Mouse (Mus musculus) ES-Bruce4 (cell line): ENCODE measurements at regions not wholly inside any gene's neighbourhood (a gene's known extent, or its start where the extent isn't known, plus 50 kb on each side); places are given as distances from the start of the nearest gene placed in this dataset.

ENCODE experiments used
- H3K27ac ChIP-seq: 2 replicates; pipeline ENCODE4 v1.5.1; 2012; ENCODE audit warnings: low read length, inconsistent platforms; ENCODE audit not compliant: insufficient read depth
- H3K27me3 ChIP-seq: 2 replicates; pipeline ENCODE4 v1.6.1; 2012; ENCODE audit warnings: mild to moderate bottlenecking, low read length, inconsistent platforms; ENCODE audit not compliant: control insufficient read depth, poor library complexity, insufficient read depth, severe bottlenecking
- H3K36me3 ChIP-seq: 2 replicates; pipeline ENCODE4 v1.6.1; 2012; ENCODE audit warnings: inconsistent platforms, mild to moderate bottlenecking, low read length, moderate library complexity; ENCODE audit not compliant: control insufficient read depth, poor library complexity, insufficient read depth, severe bottlenecking
- H3K4me1 ChIP-seq: one replicate; pipeline ENCODE4 v1.8.1; 2011; ENCODE audit warnings: low read length; ENCODE audit not compliant: control insufficient read depth, insufficient read depth
- H3K4me3 ChIP-seq: 2 replicates; pipeline ENCODE4 v1.5.1; 2011; ENCODE audit warnings: low read depth, mild to moderate bottlenecking, low read length
- H3K9ac ChIP-seq: 2 replicates; pipeline ENCODE4 v1.6.1; 2012; ENCODE audit warnings: low read depth, mild to moderate bottlenecking, inconsistent platforms; ENCODE audit not compliant: poor library complexity, severe bottlenecking
- H3K9me3 ChIP-seq: replicated peaks from 2 replicates; pipeline ENCODE4 v1.6.1; 2012; ENCODE audit warnings: mild to moderate bottlenecking, low read length, inconsistent platforms; ENCODE audit not compliant: control insufficient read depth, poor library complexity, insufficient read depth, severe bottlenecking
- CTCF ChIP-seq: IDR thresholded peaks from one replicate; pipeline ENCODE4 v1.8.1; 2011; ENCODE audit warnings: low read depth, low read length
- EP300 ChIP-seq: IDR thresholded peaks from 2 replicates; pipeline ENCODE4 v1.6.1; 2011; ENCODE audit warnings: low read depth, low read length; ENCODE audit not compliant: insufficient read depth
- POLR2A ChIP-seq: IDR thresholded peaks from one replicate; pipeline ENCODE4 v1.8.1; 2011; ENCODE audit warnings: low read length; ENCODE audit not compliant: insufficient read depth

DNA sequence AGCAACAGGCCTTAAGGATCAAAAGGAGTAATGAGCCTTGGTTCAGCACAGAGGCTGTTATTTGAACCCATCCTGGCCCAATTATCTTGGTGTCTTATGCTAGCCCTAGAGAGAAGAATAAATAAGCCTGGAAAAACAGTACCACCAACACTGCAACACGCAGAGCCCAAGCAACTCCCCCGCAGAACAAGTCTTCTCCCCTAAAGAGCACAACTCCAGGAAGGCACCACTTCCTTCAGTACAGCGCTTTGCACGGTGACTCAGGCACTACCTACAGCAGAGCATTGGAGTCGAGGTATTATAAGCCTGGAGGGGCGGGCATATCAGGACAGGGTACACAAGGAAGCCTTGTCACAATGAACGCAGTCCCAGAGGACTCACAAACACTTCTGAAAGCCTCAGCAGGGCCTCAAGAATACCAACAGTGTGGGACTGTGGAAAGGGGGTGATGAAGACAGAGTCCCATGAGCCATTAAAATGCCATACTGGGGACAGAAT lies 62.9 kb upstream of the Arhgap5 start:
- Histone ChIP-seq H3K9me3 (no peaks in the 10 kb centered on the region), H3K36me3 (no peaks in the 10 kb centered on the region), H3K4me1 (no peaks in the 10 kb centered on the region), H3K27ac (no peak overlapping the region), H3K27me3 (no peaks in the 10 kb centered on the region), H3K9ac (no peak overlapping the region), H3K4me3 (no peak overlapping the region)
- TF ChIP-seq EP300 (no peak), CTCF (no peak), POLR2A (no peak)

DNA sequence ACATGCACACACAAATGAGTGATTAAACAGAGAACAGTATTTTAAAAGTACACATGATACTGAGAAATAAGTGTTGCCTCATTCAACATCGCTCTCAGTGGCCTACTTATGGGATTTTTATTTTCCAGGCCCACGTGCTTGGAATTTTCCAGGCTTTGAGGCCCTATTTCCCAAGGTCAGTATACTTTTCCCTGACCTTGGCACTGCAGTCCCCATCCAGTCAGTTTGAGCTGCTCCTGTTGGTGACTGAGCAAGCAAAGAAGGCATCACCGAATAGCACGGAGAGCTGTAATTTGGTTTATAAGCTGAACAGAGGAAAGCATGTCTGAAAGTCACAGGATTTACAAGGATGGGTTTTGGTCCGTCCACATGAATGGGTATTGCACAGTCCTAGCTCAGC lies 61.4 kb upstream of the Arhgap5 start:
- Histone ChIP-seq H3K9me3 (no peaks in the 10 kb centered on the region), H3K4me3 (no peak overlapping the region), H3K9ac (no peak overlapping the region), H3K36me3 (no peaks in the 10 kb centered on the region), H3K27ac (no peak overlapping the region), H3K4me1 (no peaks in the 10 kb centered on the region), H3K27me3 (no peaks in the 10 kb centered on the region)
- TF ChIP-seq CTCF: no peak
- no peak for TF ChIP-seq EP300
- no peak for TF ChIP-seq POLR2A

DNA sequence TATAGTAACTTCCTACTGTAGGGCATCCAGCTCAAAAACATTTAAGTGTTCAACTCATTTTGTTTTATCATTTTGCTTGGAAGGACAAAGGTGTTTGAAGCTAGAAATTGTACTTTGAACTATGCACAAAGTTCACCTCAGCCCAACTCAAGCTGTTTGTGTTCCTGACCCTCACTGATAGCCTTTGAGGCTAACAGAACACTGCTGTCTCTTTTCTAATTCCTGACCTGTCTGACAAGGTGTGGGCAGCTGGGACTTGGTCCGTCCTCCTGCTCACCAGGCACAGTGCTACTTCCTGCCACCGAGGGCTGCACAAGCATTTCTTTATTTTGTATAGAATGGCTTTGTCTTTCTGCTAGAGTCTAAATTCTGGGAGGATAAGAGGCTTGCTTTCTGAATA lies 58.0 kb upstream of the Arhgap5 start:
- Histone ChIP-seq H3K36me3 (no peaks in the 10 kb centered on the region), H3K9me3 (no peaks in the 10 kb centered on the region), H3K9ac (no peak overlapping the region), H3K4me1 (no peaks in the 10 kb centered on the region), H3K27me3 (no peaks in the 10 kb centered on the region), H3K4me3 (no peak overlapping the region), H3K27ac (no peak overlapping the region)
- TF ChIP-seq CTCF (no peak), POLR2A (no peak), EP300 (no peak)

DNA sequence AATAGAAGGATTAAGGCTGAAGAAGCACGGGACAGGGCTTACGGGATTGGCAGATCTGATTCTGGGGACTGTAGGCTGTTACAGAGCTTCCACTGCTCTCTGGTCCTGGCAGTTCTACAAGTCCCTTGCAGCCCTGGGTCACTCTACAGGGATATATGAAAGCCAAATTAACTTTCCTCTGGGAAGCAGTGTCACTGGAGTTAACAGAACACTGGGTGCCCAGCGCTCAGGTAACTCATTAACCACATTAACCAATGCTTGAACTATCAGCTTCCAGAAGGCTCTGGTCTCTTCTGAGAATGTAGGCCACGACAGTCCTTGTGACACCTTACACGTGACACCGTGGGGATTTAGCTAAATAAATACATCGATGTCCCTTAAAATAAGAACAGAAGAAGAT lies 57.3 kb upstream of the Arhgap5 start:
- Histone ChIP-seq H3K9me3 (no peaks in the 10 kb centered on the region), H3K27ac (no peak overlapping the region), H3K36me3 (no peaks in the 10 kb centered on the region), H3K9ac (no peak overlapping the region), H3K27me3 (no peaks in the 10 kb centered on the region), H3K4me3 (no peak overlapping the region), H3K4me1 (no peaks in the 10 kb centered on the region)
- TF ChIP-seq CTCF: no peak
- no peak for TF ChIP-seq POLR2A
- no peak for TF ChIP-seq EP300

DNA sequence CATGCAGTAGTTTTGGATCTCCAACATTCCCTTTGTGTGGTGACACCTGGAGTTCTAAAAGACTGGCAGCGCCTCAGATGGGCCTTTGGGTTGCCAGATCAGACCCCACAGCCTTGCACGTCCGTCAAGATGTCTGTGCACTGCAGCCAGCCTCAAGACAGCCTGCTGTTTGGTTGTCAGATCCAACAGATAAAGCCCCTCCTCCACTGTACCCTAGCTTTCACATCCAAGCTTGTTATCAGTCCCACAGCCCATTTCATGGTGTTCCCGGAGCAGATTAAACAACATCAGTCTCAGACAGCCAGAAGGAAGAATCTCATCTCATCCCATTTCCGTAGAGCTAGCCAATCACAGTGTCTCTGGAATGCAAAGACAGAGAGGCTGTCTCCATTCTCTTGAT lies 56.3 kb upstream of the Arhgap5 start:
- Histone ChIP-seq H3K36me3 (no peaks in the 10 kb centered on the region), H3K9ac (no peak overlapping the region), H3K27me3 (no peaks in the 10 kb centered on the region), H3K27ac (no peak overlapping the region), H3K4me3 (no peak overlapping the region), H3K4me1 (no peaks in the 10 kb centered on the region), H3K9me3 (no peaks in the 10 kb centered on the region)
- TF ChIP-seq POLR2A: no peak
- no peak for TF ChIP-seq CTCF
- TF ChIP-seq EP300: no peak

DNA sequence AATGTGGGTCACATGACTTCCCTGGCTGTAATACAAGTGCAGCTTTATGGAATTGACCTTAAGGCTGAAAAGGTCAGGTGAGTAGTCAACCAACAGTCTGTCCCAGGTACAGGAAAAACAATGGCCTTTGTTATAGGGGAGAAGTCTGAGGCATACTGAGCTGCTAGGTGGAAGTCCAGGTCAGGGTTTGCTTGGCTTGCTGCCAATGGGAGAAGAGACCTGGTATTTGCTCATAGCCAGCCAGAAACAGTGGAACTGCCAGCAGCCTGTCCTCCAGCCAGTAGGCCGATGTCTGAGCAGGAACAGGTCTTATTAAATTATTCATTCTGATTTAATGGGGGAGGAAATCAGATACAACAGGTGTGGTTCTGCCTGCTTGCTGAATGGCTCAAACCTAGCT lies 55.6 kb upstream of the Arhgap5 start:
- Histone ChIP-seq H3K4me1 (no peaks in the 10 kb centered on the region), H3K4me3 (no peak overlapping the region), H3K9ac (no peak overlapping the region), H3K27me3 (no peaks in the 10 kb centered on the region), H3K27ac (no peak overlapping the region), H3K9me3 (no peaks in the 10 kb centered on the region), H3K36me3 (no peaks in the 10 kb centered on the region)
- TF ChIP-seq POLR2A (no peak), CTCF (no peak), EP300 (no peak)
